Mouse (Mus musculus): Measurements from ENCODE around the gene Grk1. TPM values are rescaled to one million over a fixed set of nuclear protein-coding genes. Genes with fewer than 3 reads are reported as not detected.

Gene Grk1
- polyA plus RNA-seq, 1 experiment = not detected

DNA sequence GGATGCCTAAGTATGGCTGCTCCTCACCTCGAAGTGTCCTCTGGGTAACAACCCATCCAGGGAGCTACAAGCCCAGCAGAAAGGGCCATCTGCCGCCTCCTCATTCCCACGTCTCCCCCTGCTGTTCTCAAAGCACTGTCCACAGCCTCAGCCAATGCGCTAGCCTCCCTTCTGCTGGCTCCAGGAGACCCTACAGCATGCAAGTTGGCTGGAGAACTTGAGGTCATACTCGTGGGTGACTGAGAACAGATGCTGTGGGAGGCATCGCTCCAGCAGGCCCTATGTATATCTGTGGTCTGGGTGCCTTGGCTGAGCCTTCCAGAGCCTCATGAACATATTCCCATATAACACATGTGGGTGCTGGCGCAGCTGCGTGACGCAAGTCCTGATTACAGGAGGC, 63.9 kb downstream of the Grk1 start:
- no peak overlapping the region for H3K4me3 ChIP-seq (ENCODE audit: extremely low read depth, insufficient read depth, insufficient read length)
- 87% methylated on average over 9 of the region's 9 CpGs for WGBS
- no peak for DNase-seq (ENCODE audit: low read depth in 1 of 2, low spot score in 2 of 2)
- no peak overlapping the region for H3K27ac ChIP-seq (ENCODE audit: insufficient read depth, low read length)
- no peak for TF ChIP-seq CTCF (IDR thresholded peaks at IDR 0.05; ENCODE audit: extremely low read depth, insufficient read depth, insufficient read length, insufficient replicate concordance)
- no peak for TF ChIP-seq POLR2A (IDR thresholded peaks at IDR 0.05; ENCODE audit: low read depth, low read length)
- no peaks in the 10 kb centered on the region for H3K36me3 ChIP-seq (ENCODE audit: control insufficient read depth, insufficient read depth, low read length)
- H3K27me3 ChIP-seq (ENCODE audit: control insufficient read depth, insufficient read depth, low read length) = no peaks in the 10 kb centered on the region
- H3K4me1 ChIP-seq (ENCODE audit: control insufficient read depth, insufficient read depth, insufficient read length) = no peaks in the 10 kb centered on the region

- TF ChIP-seq POLR2A (IDR thresholded peaks at IDR 0.05; ENCODE audit: low read depth, low read length) (no peak), CTCF (IDR thresholded peaks at IDR 0.05; ENCODE audit: extremely low read depth, insufficient read depth, insufficient read length, insufficient replicate concordance) (no peak)
- no peaks in the 10 kb centered on the region for H3K36me3 ChIP-seq (ENCODE audit: control insufficient read depth, insufficient read depth, low read length)
- no peaks in the 10 kb centered on the region for H3K4me1 ChIP-seq (ENCODE audit: control insufficient read depth, insufficient read depth, insufficient read length)
- H3K27ac ChIP-seq (ENCODE audit: insufficient read depth, low read length) = no peak overlapping the region
- H3K4me3 ChIP-seq (ENCODE audit: extremely low read depth, insufficient read depth, insufficient read length) = no peak overlapping the region
- no peaks in the 10 kb centered on the region for H3K27me3 ChIP-seq (ENCODE audit: control insufficient read depth, insufficient read depth, low read length)
- 93% methylated on average over 11 of the region's 11 CpGs for WGBS
- no peak for DNase-seq (ENCODE audit: low read depth in 1 of 2, low spot score in 2 of 2)
Observed at GRCm38 (mm10) chr8:13471484-13471883, 66.6 kb downstream of the Grk1 start.

Other genes with a start within 250 kb of the Grk1 start
- gene Lamp1, start 245.9 kb upstream of the Grk1 start, polyA plus RNA-seq (2012; rRNA removed) = 234 and 318 TPM in 2 replicates
- gene Grtp1, start 204.5 kb upstream of the Grk1 start, polyA plus RNA-seq (2012; rRNA removed) = 1.1 and 1.6 TPM in 2 replicates
- gene Adprhl1, start 150.9 kb upstream of the Grk1 start, polyA plus RNA-seq (2012; rRNA removed) = 0.18 TPM in 1 of 2 replicates, not detected in the other
- gene Dcun1d2, start 117.0 kb upstream of the Grk1 start, polyA plus RNA-seq (2012; rRNA removed) = 13.2 and 13.3 TPM in 2 replicates
- gene Tmco3, start 116.9 kb upstream of the Grk1 start, polyA plus RNA-seq (2012; rRNA removed) = 10.5 and 12.0 TPM in 2 replicates
- gene Tfdp1, start 66.3 kb upstream of the Grk1 start, polyA plus RNA-seq (2012; rRNA removed) = 22.8 and 24.1 TPM in 2 replicates
- gene Atp4b, start 8.3 kb upstream of the Grk1 start, polyA plus RNA-seq (2012; rRNA removed) = 0.06 and 0.08 TPM in 2 replicates
- 1.1 and 1.3 TPM in 2 replicates for gene Tmem255b, start 30.1 kb downstream of the Grk1 start, polyA plus RNA-seq (2012; rRNA removed)
- 54.0 and 68.1 TPM in 2 replicates for gene Gas6, start 89.4 kb downstream of the Grk1 start, polyA plus RNA-seq (2012; rRNA removed)
- gene 1700029H14Rik, start 157.4 kb downstream of the Grk1 start, polyA plus RNA-seq (2012; rRNA removed) = 0.19 and 0.22 TPM in 2 replicates

All from spleen, adult 2 months (tissue).